Mouse (Mus musculus): Measurements from ENCODE around the gene Selenow. TPM values are rescaled to one million over a fixed set of nuclear protein-coding genes. Genes with fewer than 3 reads are reported as not detected.

Selenow gene
- total RNA-seq (2021): 100 to 1,000 TPM; 169 to 178 TPM

DNA sequence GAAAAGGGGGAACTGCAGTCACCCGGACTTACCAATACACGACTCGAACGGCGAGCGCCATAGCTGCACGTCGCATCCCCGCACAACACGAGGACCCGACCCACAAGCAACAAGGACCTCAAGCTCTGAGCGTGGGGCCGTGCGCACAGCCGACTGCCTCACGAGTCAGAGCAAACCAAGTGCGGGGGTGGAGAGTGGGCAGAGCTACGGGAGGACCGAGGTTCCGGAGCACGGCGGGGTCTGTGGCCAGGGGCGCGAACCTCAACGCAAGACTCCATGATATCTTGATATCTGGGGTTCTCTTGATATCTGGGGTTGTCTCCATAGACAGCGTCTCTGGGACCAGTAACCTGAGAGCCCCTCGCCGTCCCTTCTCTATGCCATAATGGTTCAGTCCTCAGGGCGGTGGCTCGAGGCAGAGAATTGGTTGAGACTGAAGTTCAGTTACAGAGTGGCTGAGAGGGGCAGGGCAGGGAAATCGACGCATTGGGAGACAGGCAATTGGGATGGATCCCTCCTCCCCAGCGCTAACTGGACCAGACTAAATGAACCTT lies at the start of gene Selenow:
Gene Selenow, minus strand, starts transcription at position 183 of the 554 bp plus-strand sequence.
- intact Hi-C loops (cut with DNase I): loop anchor here (5.0 kb wide), 1 partner anchor 130 kb away; no protein-coding TSS in a partner anchor
- peak; percentile 90 to 96 for DNase-seq

DNA sequence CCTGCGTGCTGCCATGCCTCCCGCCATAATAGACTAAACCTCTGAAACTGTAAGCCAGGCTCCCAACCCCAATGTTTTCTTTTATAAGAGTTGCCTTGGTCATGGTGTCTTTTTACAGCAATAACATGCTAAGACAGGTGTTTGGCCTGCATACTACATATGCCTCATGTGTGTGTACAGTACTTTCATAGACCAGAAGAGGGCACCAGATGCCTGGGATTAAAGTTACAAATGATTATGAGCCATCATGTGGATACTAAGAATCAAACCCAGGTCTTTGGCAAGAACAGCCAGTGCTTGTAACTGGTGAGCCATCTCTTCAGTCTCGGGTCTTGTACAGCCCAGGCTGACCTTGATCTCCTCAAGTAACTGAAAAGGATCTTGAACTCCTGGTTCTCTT lies 47.5 kb upstream of the Selenow start:
- no peak for DNase-seq
- intact Hi-C loops (cut with DNase I): no loop called here

GRCm38 (mm10) chr7:15968322-15968721 lies 46.1 kb upstream of the Selenow start:
- no peak for DNase-seq
- intact Hi-C loops (cut with DNase I): no loop called here

GRCm38 (mm10) chr7:15967312-15967711 lies 45.1 kb upstream of the Selenow start, which contains the start of gene Ehd2:
Gene Ehd2 (minus strand): TSS chr7:15967567.
- peak; percentile 90 for DNase-seq
- intact Hi-C loops (cut with DNase I): loop anchor here (1.0 kb wide), 2 partner anchors 19 to 37 kb away; no protein-coding TSS in a partner anchor

DNA sequence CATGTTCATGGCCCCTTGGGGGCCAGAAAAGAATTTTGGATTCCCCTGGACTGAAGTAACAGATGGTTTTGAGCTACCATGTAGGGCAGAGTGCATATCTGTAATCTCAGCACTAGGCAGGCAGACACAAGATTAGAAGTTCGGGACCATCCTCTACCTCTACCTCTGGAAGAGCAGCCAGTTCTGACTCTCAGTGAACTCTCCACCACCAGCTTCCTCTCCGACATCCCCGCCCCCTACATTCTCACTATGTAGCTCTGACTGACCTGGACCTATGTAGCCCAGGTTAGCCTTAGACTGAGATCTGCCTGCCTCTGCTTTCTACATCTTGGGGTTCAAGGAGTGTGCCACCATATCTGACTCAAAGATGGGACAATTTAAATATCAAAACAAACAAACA lies 44.3 kb upstream of the Selenow start:
- no peak for DNase-seq

DNA sequence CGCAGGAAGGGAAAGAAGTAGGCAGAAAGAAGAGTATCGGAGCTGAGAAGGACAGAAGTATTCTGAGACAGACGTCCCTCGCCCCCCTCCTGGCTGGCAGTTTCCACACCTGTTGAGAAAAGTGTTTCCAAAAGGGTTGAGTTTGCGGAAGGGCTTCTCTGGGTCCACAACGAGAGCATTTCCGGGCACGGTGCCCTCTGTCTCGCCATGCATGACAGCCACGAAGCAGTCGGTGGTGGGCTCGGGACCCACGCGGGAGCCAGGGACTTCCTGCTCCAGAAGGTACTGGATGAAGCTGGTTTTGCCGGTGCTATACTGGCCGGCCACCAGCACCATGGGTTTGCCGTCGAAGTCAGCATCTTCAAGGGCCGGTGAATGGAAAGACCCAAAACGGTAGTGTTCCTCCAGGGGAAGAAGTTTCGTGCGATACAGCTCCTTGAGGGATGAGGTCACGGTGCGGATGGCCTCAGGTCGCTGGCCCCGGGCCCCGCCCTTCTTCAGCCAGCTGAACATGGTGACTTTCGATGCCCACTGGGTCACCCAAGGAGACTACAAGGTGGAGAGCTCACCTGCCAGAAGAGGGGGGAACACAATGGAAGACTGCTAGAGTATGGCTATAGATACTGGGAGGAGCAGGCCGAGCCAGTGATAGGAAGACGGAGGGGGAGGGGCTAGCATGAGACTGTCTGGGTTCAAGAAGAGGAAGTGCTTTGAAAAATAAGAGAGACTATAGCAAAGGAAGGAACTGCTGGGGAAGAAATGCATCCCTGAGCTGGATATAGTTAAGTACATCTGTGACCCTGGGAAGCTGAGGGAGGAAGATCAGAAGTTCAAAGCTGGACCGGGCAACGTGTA lies 41.8 kb upstream of the Selenow start:
- DNase-seq: no peak
- intact Hi-C loops (cut with DNase I): no loop called here

More for the DNA sequence above, 44.3 kb upstream of the Selenow start:
- intact Hi-C loops (cut with DNase I): no loop called here

GRCm38 (mm10) chr7:15962311-15963288 lies 40.4 kb upstream of the Selenow start:
- intact Hi-C loops (cut with DNase I): loop anchor here (1.0 kb wide), 1 partner anchor 28 kb away; no protein-coding TSS in a partner anchor
- DNase-seq: peak; percentile 90 to 92

- intact Hi-C loops (cut with DNase I): loop anchor here (1.0 kb wide), 1 partner anchor 27 kb away; no protein-coding TSS in a partner anchor
- DNase-seq: no peak
Observed at GRCm38 (mm10) chr7:15961798-15962197, 39.6 kb upstream of the Selenow start.

DNA sequence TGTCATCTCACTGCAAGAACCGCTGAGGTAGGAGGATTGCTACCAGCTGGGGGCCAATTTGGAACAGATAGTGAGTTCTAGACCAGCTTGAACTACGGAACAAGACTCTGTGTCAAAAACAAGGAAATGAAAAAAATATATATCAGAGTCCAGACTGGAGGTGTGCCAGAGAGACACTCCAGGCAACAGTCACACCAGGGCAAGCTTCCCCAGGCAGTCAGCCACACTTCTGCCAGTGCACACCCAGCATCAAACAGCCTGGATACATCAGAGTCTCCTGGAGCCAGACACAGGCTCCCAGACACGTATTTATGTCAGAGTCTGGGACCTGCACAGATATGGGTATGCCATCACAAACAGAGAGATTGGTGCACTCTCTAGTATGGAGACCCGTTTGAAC lies 39.0 kb upstream of the Selenow start:
- no peak for DNase-seq

GRCm38 (mm10) chr7:15960691-15961090 lies 38.5 kb upstream of the Selenow start:
- intact Hi-C loops (cut with DNase I): no loop called here
- DNase-seq: no peak

More for the DNA sequence above, 39.0 kb upstream of the Selenow start:
- intact Hi-C loops (cut with DNase I): no loop called here

- DNase-seq: no peak
- intact Hi-C loops (cut with DNase I): loop anchor here (10.0 kb wide), 1 partner anchor 889 kb away; the partner anchor contains the start of gene Prkd2
Observed at GRCm38 (mm10) chr7:15956143-15956542, 33.9 kb upstream of the Selenow start.

GRCm38 (mm10) chr7:15955509-15955908 lies 33.3 kb upstream of the Selenow start:
- intact Hi-C loops (cut with DNase I): loop anchor here (10.0 kb wide), 1 partner anchor 889 kb away; the partner anchor contains the start of gene Prkd2
- peak in 1 of 2 experiments; percentile 60 for DNase-seq

- peak; percentile 75 to 78 for DNase-seq
- intact Hi-C loops (cut with DNase I): loop anchor here (10.0 kb wide), 1 partner anchor 890 kb away; the partner anchor contains the start of gene Prkd2
Observed at GRCm38 (mm10) chr7:15954978-15955443, 32.8 kb upstream of the Selenow start.

GRCm38 (mm10) chr7:15954436-15954835 lies 32.2 kb upstream of the Selenow start:
- DNase-seq: no peak
- intact Hi-C loops (cut with DNase I): loop anchor here (10.0 kb wide), 1 partner anchor 890 kb away; the partner anchor contains the start of gene Prkd2

GRCm38 (mm10) chr7:15953307-15954074 lies 31.3 kb upstream of the Selenow start:
- DNase-seq: no peak
- intact Hi-C loops (cut with DNase I): loop anchor here (10.0 kb wide), 1 partner anchor 891 kb away; the partner anchor contains the start of gene Prkd2

DNA sequence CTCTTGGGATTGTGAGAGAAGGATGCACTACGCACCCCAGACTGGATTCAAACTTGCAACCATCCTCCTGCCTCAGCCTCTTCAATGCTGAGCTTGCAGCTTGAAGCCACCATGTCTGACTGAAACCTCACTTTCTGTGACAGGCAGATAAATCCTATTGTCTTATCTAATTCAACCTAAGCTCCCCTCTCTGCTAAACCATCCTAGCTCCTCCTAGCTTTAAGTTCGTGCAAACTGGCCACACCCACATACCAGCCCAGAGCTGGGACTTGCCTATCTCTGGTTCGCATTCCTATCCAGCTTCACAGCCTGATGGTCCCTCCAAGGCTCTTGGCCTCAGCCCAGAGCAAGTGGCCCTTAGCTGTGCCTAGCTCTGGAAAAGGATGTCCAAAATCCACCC lies 30.2 kb upstream of the Selenow start:
- intact Hi-C loops (cut with DNase I): loop anchor here (10.0 kb wide), 1 partner anchor 892 kb away; the partner anchor contains the start of gene Prkd2

GRCm38 (mm10) chr7:15950008-15950407 lies 27.8 kb upstream of the Selenow start:
- DNase-seq: no peak
- intact Hi-C loops (cut with DNase I): loop anchor here (10.0 kb wide), 1 partner anchor 895 kb away; the partner anchor contains the start of gene Prkd2

More for the DNA sequence above, 30.2 kb upstream of the Selenow start:
- no peak for DNase-seq

- intact Hi-C loops (cut with DNase I): loop anchor here (2.0 kb wide), 1 partner anchor 17 kb away; no protein-coding TSS in a partner anchor
- no peak for DNase-seq
Observed at GRCm38 (mm10) chr7:15949216-15949790, 27.1 kb upstream of the Selenow start.

Data from heart, postnatal 36 days (tissue).